ENCODE assay signal across 9 mouse cellular contexts in genomic region chr5:65213321-65213720, GRCm38 (mm10). TPM values are rescaled to one million over a fixed set of nuclear protein-coding genes. Genes with fewer than 3 reads are reported as not detected.
DNase-seq lines count a peak whose midpoint lies in the region; ATAC-seq lines count a peak whose summit lies in the region.
"Had no signal": no experiment of that assay in that cellular context is flagged by ENCODE, and none has a peak within 500 bp of the region (broad histone marks: within the 10 kb centered on the region; RNA-seq: fewer than 3 reads in every experiment).

No protein-coding gene starts in this region.

- no peaks in the 10 kb centered on the region for H3K9me3 ChIP-seq in midbrain, embryonic 16.5 days (replicated peaks; ENCODE audit: control insufficient read depth, low read length, poor library complexity, severe bottlenecking)
- H3K9me3 ChIP-seq: hindbrain, embryonic 15.5 days had no signal

- DNase-seq in adrenal gland, adult (ENCODE audit: inconsistent age in 2 of 2, low spot score in 1 of 2) = peak; percentile 18 to 75
- DNase-seq in adrenal gland, adult 8-10 months = no peak
- peak; percentile 39 for DNase-seq in right cerebral cortex, postnatal 4 days
- DNase-seq in right cerebral cortex, postnatal 36 days (ENCODE audit: low spot score in 2 of 2) = no peak
- peak; percentile 82 for DNase-seq in embryo, embryonic 10 days (ENCODE audit: low spot score)
- DNase-seq in kidney, adult 9 months = peak; percentile 38
- no peak for DNase-seq in c-Kit-positive CD71-positive TER-119-positive erythroid progenitor cells, embryonic 14.5 days (ENCODE audit: low spot score)

- 0 out of 2 replicates have a peak, but pooled peaks have one; percentile 56 for ATAC-seq in midbrain, embryonic 16.5 days

- H3K4me2 ChIP-seq in midbrain, embryonic 16.5 days (ENCODE audit: low read length) = no peak overlapping the region
- H3K4me2 ChIP-seq: hindbrain, embryonic 15.5 days had no signal

- no peak overlapping the region for H3K4me3 ChIP-seq in midbrain, embryonic 16.5 days (ENCODE audit: low read depth, low read length)
- H3K4me3 ChIP-seq: hindbrain, embryonic 15.5 days had no signal

- no peaks in the 10 kb centered on the region for H3K27me3 ChIP-seq in midbrain, embryonic 16.5 days (ENCODE audit: control insufficient read depth, insufficient read depth, low read depth, low read length)
- H3K27me3 ChIP-seq: hindbrain, embryonic 15.5 days had no signal

- H3K4me1 ChIP-seq in midbrain, embryonic 16.5 days (ENCODE audit: control insufficient read depth, insufficient read depth, low read length) = no peaks in the 10 kb centered on the region
- H3K4me1 ChIP-seq: hindbrain, embryonic 15.5 days had no signal

- no peaks in the 10 kb centered on the region for H3K36me3 ChIP-seq in midbrain, embryonic 16.5 days (ENCODE audit: control insufficient read depth, insufficient read depth, low read length)

- WGBS in midbrain, embryonic 16.5 days = 22% methylated on average over 7 of the region's 7 CpGs

- no peak overlapping the region for H3K9ac ChIP-seq in midbrain, embryonic 16.5 days (ENCODE audit: low read depth, low read length)
- H3K9ac ChIP-seq: hindbrain, embryonic 15.5 days had no signal

- no peak overlapping the region for H3K27ac ChIP-seq in midbrain, embryonic 16.5 days (ENCODE audit: low read length)
- H3K27ac ChIP-seq: hindbrain, embryonic 15.5 days had no signal

RNA-seq across cellular contexts. Expression of gene Wdr19, which starts 13.8 kb away (rescaled TPM):
- total RNA-seq in adrenal gland, adult 8-10 months (2022) = 10 to 100 TPM; 10.9 to 21.2 (median 13.8) TPM
- 12.6 and 15.2 TPM in 2 replicates for polyA plus RNA-seq in midbrain, embryonic 16.5 days (2015; fragmentation: Nextera tagmentation; extraction: Ambion mirVana)

Comparison
In these comparisons a context has a peak if more than half of its experiments do, and no peak if none do; other contexts are left out.
1. DNase-seq: peak in adrenal gland, adult (2 of 2), right cerebral cortex, postnatal 4 days (single experiment), embryo, embryonic 10 days (single experiment) and kidney, adult 9 months (single experiment); none in adrenal gland, adult 8-10 months (single experiment), right cerebral cortex, postnatal 36 days (0 of 2) and c-Kit-positive CD71-positive TER-119-positive erythroid progenitor cells, embryonic 14.5 days (single experiment).